12 mouse cellular contexts compared by ENCODE assay signal in genomic region chr7:30744022-30744598, GRCm38 (mm10). TPM values are rescaled to one million over a fixed set of nuclear protein-coding genes. Genes with fewer than 3 reads are reported as not detected.
A peak's percentile ranks its signal among the peaks of the same experiment; 100 is the strongest.
DNase-seq lines count a peak whose midpoint lies in the region; ATAC-seq and TF ChIP-seq lines count a peak whose summit lies in the region.
"Had no signal": no experiment of that assay in that cellular context is flagged by ENCODE, and none has a peak within 500 bp of the region (broad histone marks: within the 10 kb centered on the region; RNA-seq: fewer than 3 reads in every experiment).

No protein-coding gene starts in this region.

- H3K4me1 ChIP-seq in liver, adult 2 months (ENCODE audit: control insufficient read depth, insufficient read depth, low read length): no peaks in the 10 kb centered on the region; the same call in 1 of the 2 replicates
- no peaks in the 10 kb centered on the region for H3K4me1 ChIP-seq in liver, embryonic 11.5 days (replicated peaks; ENCODE audit: control insufficient read depth, insufficient read depth, low read length)
- peaks cover 6% of the 10 kb centered on the region; the same call in 1 of the 2 replicates for H3K4me1 ChIP-seq in intestine, embryonic 16.5 days (ENCODE audit: control insufficient read depth, insufficient read depth, low read length)
- H3K4me1 ChIP-seq in forebrain, embryonic 16.5 days (replicated peaks; ENCODE audit: control insufficient read depth, insufficient read depth, low read length): no peaks in the 10 kb centered on the region

- H3K27ac ChIP-seq in liver, adult 2 months (replicated peaks; ENCODE audit: insufficient read depth, low read depth, low read length): no peak overlapping the region
- no peak overlapping the region for H3K27ac ChIP-seq in liver, embryonic 11.5 days (ENCODE audit: low read depth, low read length)
- H3K27ac ChIP-seq in intestine, embryonic 16.5 days (ENCODE audit: low read length): no peak overlapping the region
- H3K27ac ChIP-seq in forebrain, embryonic 16.5 days (ENCODE audit: low read length): no peak overlapping the region
- H3K27ac ChIP-seq: limb, embryonic 15.5 days; neural tube, embryonic 13.5 days had no signal

- ATAC-seq in liver, embryonic 11.5 days (replicated peaks; ENCODE audit: low FRiP score): no peak
- ATAC-seq in intestine, embryonic 16.5 days: peak; percentile 56
- peak; percentile 51 for ATAC-seq in megakaryocyte progenitor cell, adult 5-6 weeks (replicated peaks; ENCODE audit: poor library complexity)
- no peak for ATAC-seq in forebrain, embryonic 16.5 days
- no peak for ATAC-seq in inflammation-experienced regulatory T-cells, adult 6 months

- no peak for TF ChIP-seq POLR2A in liver, adult 2 months (IDR thresholded peaks at IDR 0.05; ENCODE audit: extremely low read depth, insufficient read depth, low read length)

- no peak overlapping the region for H3K9ac ChIP-seq in liver, adult 2 months (ENCODE audit: low read depth, low read length)
- H3K9ac ChIP-seq in liver, embryonic 11.5 days (ENCODE audit: low read depth, low read length): no peak overlapping the region
- H3K9ac ChIP-seq in intestine, embryonic 16.5 days (ENCODE audit: low read depth, low read length): no peak overlapping the region
- no peak overlapping the region for H3K9ac ChIP-seq in forebrain, embryonic 16.5 days (replicated peaks; ENCODE audit: low read depth, low read length)
- H3K9ac ChIP-seq: limb, embryonic 15.5 days; neural tube, embryonic 13.5 days had no signal

- H3K4me2 ChIP-seq in liver, embryonic 11.5 days: no peak overlapping the region
- no peak overlapping the region for H3K4me2 ChIP-seq in intestine, embryonic 16.5 days (ENCODE audit: low read depth, low read length)
- no peak overlapping the region for H3K4me2 ChIP-seq in forebrain, embryonic 16.5 days (ENCODE audit: low read length)
- H3K4me2 ChIP-seq: limb, embryonic 15.5 days; neural tube, embryonic 13.5 days had no signal

- WGBS in liver, adult 2 months: 24% methylated on average over 4 of the region's 4 CpGs
- WGBS in liver, embryonic 11.5 days: 40% methylated on average over 4 of the region's 4 CpGs
- 31% methylated on average over 4 of the region's 4 CpGs for WGBS in intestine, embryonic 16.5 days
- WGBS in forebrain, embryonic 16.5 days: 48% methylated on average over 4 of the region's 4 CpGs

- no peak for TF ChIP-seq CTCF in liver, adult 2 months (IDR thresholded peaks at IDR 0.05; ENCODE audit: low read depth, low read length)

- peak; percentile 36 to 53 for DNase-seq in cerebellum, postnatal 10 days
- no peak for DNase-seq in cerebellum, adult 8-10 months
- peak; percentile 59 for DNase-seq in liver, adult 2 months (ENCODE audit: extremely low read depth, low read depth, low spot score)
- no peak for DNase-seq in liver, embryonic 11.5 days (ENCODE audit: low spot score)
- DNase-seq: thymus, postnatal 36 days had no signal

- no peaks in the 10 kb centered on the region for H3K27me3 ChIP-seq in liver, adult 2 months (ENCODE audit: control insufficient read depth, insufficient read depth, low read length)
- no peaks in the 10 kb centered on the region for H3K27me3 ChIP-seq in liver, embryonic 11.5 days (replicated peaks; ENCODE audit: control insufficient read depth, insufficient read depth, low read length)
- no peaks in the 10 kb centered on the region for H3K27me3 ChIP-seq in intestine, embryonic 16.5 days (replicated peaks; ENCODE audit: control insufficient read depth, insufficient read depth, low read length)
- no peaks in the 10 kb centered on the region for H3K27me3 ChIP-seq in forebrain, embryonic 16.5 days (replicated peaks; ENCODE audit: control insufficient read depth, insufficient read depth, low read length)
- H3K27me3 ChIP-seq: limb, embryonic 15.5 days; neural tube, embryonic 13.5 days had no signal

- no peaks in the 10 kb centered on the region; the same call in 1 of the 2 replicates for H3K9me3 ChIP-seq in liver, embryonic 11.5 days (ENCODE audit: control insufficient read depth, low read length)
- H3K9me3 ChIP-seq in intestine, embryonic 16.5 days (ENCODE audit: control insufficient read depth, low read length): no peaks in the 10 kb centered on the region
- no peaks in the 10 kb centered on the region for H3K9me3 ChIP-seq in forebrain, embryonic 16.5 days (ENCODE audit: control insufficient read depth, low read length)
- H3K9me3 ChIP-seq: limb, embryonic 15.5 days; neural tube, embryonic 13.5 days had no signal

- H3K4me3 ChIP-seq in liver, adult 2 months (ENCODE audit: insufficient read depth, low read depth, low read length): no peak overlapping the region
- no peak overlapping the region for H3K4me3 ChIP-seq in liver, embryonic 11.5 days (ENCODE audit: low read depth, low read length)
- H3K4me3 ChIP-seq in intestine, embryonic 16.5 days (ENCODE audit: low read length): no peak overlapping the region
- no peak overlapping the region for H3K4me3 ChIP-seq in forebrain, embryonic 16.5 days (replicated peaks; ENCODE audit: low read length)
- H3K4me3 ChIP-seq: limb, embryonic 15.5 days; neural tube, embryonic 13.5 days had no signal

- no peaks in the 10 kb centered on the region for H3K36me3 ChIP-seq in liver, adult 2 months (ENCODE audit: control insufficient read depth, insufficient read depth, low read length)
- no peaks in the 10 kb centered on the region; the same call in 1 of the 2 replicates for H3K36me3 ChIP-seq in liver, embryonic 11.5 days (ENCODE audit: control insufficient read depth, insufficient read depth, low read length)
- H3K36me3 ChIP-seq in intestine, embryonic 16.5 days (ENCODE audit: control insufficient read depth, insufficient read depth, low read length): no peaks in the 10 kb centered on the region; the same call in 1 of the 2 replicates
- peaks cover 3% of the 10 kb centered on the region for H3K36me3 ChIP-seq in forebrain, embryonic 16.5 days (ENCODE audit: control insufficient read depth, insufficient read depth)

- H3K79me2 ChIP-seq in liver, adult 2 months (ENCODE audit: control insufficient read depth, insufficient read depth, low read length): no peaks in the 10 kb centered on the region

RNA-seq across cellular contexts. Expression of gene Gapdhs, which starts 0.6 kb away (rescaled TPM):
- total RNA-seq in liver, adult 2 months (2014; rRNA removed): not detected in 2 replicates
- polyA plus RNA-seq in liver, adult 2 months (2012; rRNA removed): 0.50 and 1.3 TPM in 2 replicates
- 0.31 and 0.44 TPM in 2 replicates for polyA plus RNA-seq in liver, embryonic 11.5 days (2014; fragmentation: Nextera tagmentation; extraction: Ambion mirVana)
- 0.32 TPM in 1 of 2 replicates, not detected in the other for polyA plus RNA-seq in intestine, embryonic 16.5 days (2015; fragmentation: Nextera tagmentation; extraction: Ambion mirVana)
- not detected in 2 replicates for total RNA-seq in megakaryocyte progenitor cell, adult 5-6 weeks (2015)
- total RNA-seq in megakaryocyte progenitor cell, adult 5-6 weeks (2017): not detected in 2 replicates
- 0.68 and 1.1 TPM in 2 replicates for polyA plus RNA-seq in forebrain, embryonic 16.5 days (2015; fragmentation: Nextera tagmentation; extraction: Ambion mirVana)
- under 1 TPM in 2 of 3 experiments, not detected in 1; 0.39 to 0.46 TPM for polyA plus RNA-seq in inflammation-experienced regulatory T-cells, adult 6 months (2017; shearing (Covaris generic))
- total RNA-seq: hematopoietic stem cell, adult 5-6 weeks had no signal

RNA-seq across cellular contexts. Expression of gene Sbsn, which starts 7.2 kb away (rescaled TPM):
- total RNA-seq in liver, adult 2 months (2014; rRNA removed): 0.46 and 0.60 TPM in 2 replicates
- polyA plus RNA-seq in liver, adult 2 months (2012; rRNA removed): 0.33 and 0.41 TPM in 2 replicates
- polyA plus RNA-seq in liver, embryonic 11.5 days (2014; fragmentation: Nextera tagmentation; extraction: Ambion mirVana): 0.07 and 0.21 TPM in 2 replicates
- polyA plus RNA-seq in intestine, embryonic 16.5 days (2015; fragmentation: Nextera tagmentation; extraction: Ambion mirVana): 0.89 and 1.6 TPM in 2 replicates
- 1.6 TPM in 2 replicates for total RNA-seq in megakaryocyte progenitor cell, adult 5-6 weeks (2015)
- 0.47 and 1.3 TPM in 2 replicates for total RNA-seq in megakaryocyte progenitor cell, adult 5-6 weeks (2017)
- 2.2 and 2.3 TPM in 2 replicates for polyA plus RNA-seq in forebrain, embryonic 16.5 days (2015; fragmentation: Nextera tagmentation; extraction: Ambion mirVana)
- 1 to 10 TPM in 2 of 3 experiments, not detected in 1; 1.5 to 1.6 TPM for polyA plus RNA-seq in inflammation-experienced regulatory T-cells, adult 6 months (2017; shearing (Covaris generic))

RNA-seq across cellular contexts. Expression of gene Tmem147, which starts 14.8 kb away (rescaled TPM):
- 124 and 146 TPM in 2 replicates for total RNA-seq in liver, adult 2 months (2014; rRNA removed)
- polyA plus RNA-seq in liver, adult 2 months (2012; rRNA removed): 248 and 335 TPM in 2 replicates
- polyA plus RNA-seq in liver, embryonic 11.5 days (2014; fragmentation: Nextera tagmentation; extraction: Ambion mirVana): 168 and 181 TPM in 2 replicates
- 242 and 249 TPM in 2 replicates for polyA plus RNA-seq in intestine, embryonic 16.5 days (2015; fragmentation: Nextera tagmentation; extraction: Ambion mirVana)
- total RNA-seq in megakaryocyte progenitor cell, adult 5-6 weeks (2015): 210 and 218 TPM in 2 replicates
- 65.9 and 76.4 TPM in 2 replicates for total RNA-seq in megakaryocyte progenitor cell, adult 5-6 weeks (2017)
- 202 and 214 TPM in 2 replicates for polyA plus RNA-seq in forebrain, embryonic 16.5 days (2015; fragmentation: Nextera tagmentation; extraction: Ambion mirVana)
- polyA plus RNA-seq in inflammation-experienced regulatory T-cells, adult 6 months (2017; shearing (Covaris generic)): 10 to 100 TPM; 43.1 to 55.2 (median 48.6) TPM

RNA-seq across cellular contexts. Expression of gene Dmkn, which starts 19.4 kb away (rescaled TPM):
- total RNA-seq in liver, adult 2 months (2014; rRNA removed): not detected in 2 replicates
- polyA plus RNA-seq in liver, adult 2 months (2012; rRNA removed): 0.44 TPM in 1 of 2 replicates, not detected in the other
- not detected in 2 replicates for polyA plus RNA-seq in liver, embryonic 11.5 days (2014; fragmentation: Nextera tagmentation; extraction: Ambion mirVana)
- 4.4 and 5.8 TPM in 2 replicates for polyA plus RNA-seq in intestine, embryonic 16.5 days (2015; fragmentation: Nextera tagmentation; extraction: Ambion mirVana)
- total RNA-seq in megakaryocyte progenitor cell, adult 5-6 weeks (2015): 81.7 and 87.4 TPM in 2 replicates
- total RNA-seq in megakaryocyte progenitor cell, adult 5-6 weeks (2017): 95.3 and 119 TPM in 2 replicates
- polyA plus RNA-seq in forebrain, embryonic 16.5 days (2015; fragmentation: Nextera tagmentation; extraction: Ambion mirVana): 1.1 and 2.2 TPM in 2 replicates
- not detected for polyA plus RNA-seq in inflammation-experienced regulatory T-cells, adult 6 months (2017; shearing (Covaris generic))
- total RNA-seq: hematopoietic stem cell, adult 5-6 weeks had no signal

RNA-seq across cellular contexts. Expression of gene Atp4a, which starts 32.1 kb away (rescaled TPM):
- 2.6 and 4.4 TPM in 2 replicates for total RNA-seq in liver, adult 2 months (2014; rRNA removed)
- polyA plus RNA-seq in liver, adult 2 months (2012; rRNA removed): 1.3 and 4.2 TPM in 2 replicates
- polyA plus RNA-seq in liver, embryonic 11.5 days (2014; fragmentation: Nextera tagmentation; extraction: Ambion mirVana): 1.5 and 1.9 TPM in 2 replicates
- polyA plus RNA-seq in intestine, embryonic 16.5 days (2015; fragmentation: Nextera tagmentation; extraction: Ambion mirVana): 1.6 and 2.5 TPM in 2 replicates
- 1.2 and 1.3 TPM in 2 replicates for total RNA-seq in megakaryocyte progenitor cell, adult 5-6 weeks (2015)
- 0.37 and 0.51 TPM in 2 replicates for total RNA-seq in megakaryocyte progenitor cell, adult 5-6 weeks (2017)
- 1.3 and 2.4 TPM in 2 replicates for polyA plus RNA-seq in forebrain, embryonic 16.5 days (2015; fragmentation: Nextera tagmentation; extraction: Ambion mirVana)
- polyA plus RNA-seq in inflammation-experienced regulatory T-cells, adult 6 months (2017; shearing (Covaris generic)): not detected
- total RNA-seq: hematopoietic stem cell, adult 5-6 weeks had no signal

Comparison
In these comparisons a context has a peak if more than half of its experiments do, and no peak if none do; other contexts are left out.
1. DNase-seq: peak in cerebellum, postnatal 10 days (2 of 2) and liver, adult 2 months (single experiment); none in cerebellum, adult 8-10 months (single experiment) and liver, embryonic 11.5 days (single experiment).
2. ATAC-seq: peak in intestine, embryonic 16.5 days (single experiment) and megakaryocyte progenitor cell, adult 5-6 weeks (single experiment); none in liver, embryonic 11.5 days (single experiment), forebrain, embryonic 16.5 days (single experiment) and inflammation-experienced regulatory T-cells, adult 6 months (single experiment).